In genomic region chr8:46686664-46687336, GRCm38 (mm10) we compare ENCODE assay signal across 7 mouse cellular contexts. TPM values are rescaled to one million over a fixed set of nuclear protein-coding genes. Genes with fewer than 3 reads are reported as not detected.
DNase-seq lines count a peak whose midpoint lies in the region; ATAC-seq and TF ChIP-seq lines count a peak whose summit lies in the region.

No protein-coding gene starts in this region.

- no peaks in the 10 kb centered on the region for H3K4me1 ChIP-seq in embryonic facial prominence, embryonic 12.5 days
- H3K4me1 ChIP-seq in kidney, adult 2 months (ENCODE audit: control insufficient read depth, insufficient read depth, low read length): no peaks in the 10 kb centered on the region; the same call in 1 of the 2 replicates
- peaks cover 3% of the 10 kb centered on the region for H3K4me1 ChIP-seq in limb, embryonic 12.5 days (replicated peaks)
- H3K4me1 ChIP-seq in midbrain, embryonic 15.5 days: no peaks in the 10 kb centered on the region
- no peaks in the 10 kb centered on the region for H3K4me1 ChIP-seq in spleen, adult 2 months (ENCODE audit: control insufficient read depth, insufficient read depth, insufficient read length)

- no peaks in the 10 kb centered on the region for H3K36me3 ChIP-seq in embryonic facial prominence, embryonic 12.5 days
- H3K36me3 ChIP-seq in kidney, adult 2 months (ENCODE audit: control insufficient read depth, insufficient read depth, low read length): no peaks in the 10 kb centered on the region
- H3K36me3 ChIP-seq in limb, embryonic 12.5 days: no peaks in the 10 kb centered on the region
- no peaks in the 10 kb centered on the region for H3K36me3 ChIP-seq in midbrain, embryonic 15.5 days (replicated peaks)
- no peaks in the 10 kb centered on the region for H3K36me3 ChIP-seq in spleen, adult 2 months (ENCODE audit: control insufficient read depth, insufficient read depth, low read length)

- peak overlapping the region; percentile 49 for H3K4me2 ChIP-seq in embryonic facial prominence, embryonic 12.5 days (replicated peaks)
- H3K4me2 ChIP-seq in limb, embryonic 12.5 days: peak overlapping the region; percentile 53
- peak overlapping the region; percentile 51 for H3K4me2 ChIP-seq in midbrain, embryonic 15.5 days

- peak overlapping the region; percentile 92 for H3K27ac ChIP-seq in embryonic facial prominence, embryonic 12.5 days
- H3K27ac ChIP-seq in kidney, adult 2 months (ENCODE audit: insufficient read depth, low read depth, low read length): peak overlapping the region; percentile 99
- peak overlapping the region; percentile 92 for H3K27ac ChIP-seq in limb, embryonic 12.5 days
- H3K27ac ChIP-seq in midbrain, embryonic 15.5 days: peak overlapping the region; percentile 91
- peak overlapping the region; percentile 91 for H3K27ac ChIP-seq in spleen, adult 2 months (ENCODE audit: insufficient read depth, low read length)

- H3K4me3 ChIP-seq in embryonic facial prominence, embryonic 12.5 days: peak overlapping the region; percentile 52
- H3K4me3 ChIP-seq in kidney, adult 2 months (ENCODE audit: insufficient read depth, low read depth, low read length): peak overlapping the region; percentile 91
- H3K4me3 ChIP-seq in limb, embryonic 12.5 days (replicated peaks): peak overlapping the region; percentile 50
- H3K4me3 ChIP-seq in midbrain, embryonic 15.5 days: peak overlapping the region; percentile 69
- H3K4me3 ChIP-seq in spleen, adult 2 months (ENCODE audit: extremely low read depth, insufficient read depth, insufficient read length): peak overlapping the region; percentile 67

- under 1% methylated on average over 19 of the region's 19 CpGs for WGBS in embryonic facial prominence, embryonic 12.5 days
- under 1% methylated on average over 19 of the region's 19 CpGs for WGBS in kidney, adult 2 months
- under 1% methylated on average over 19 of the region's 19 CpGs for WGBS in limb, embryonic 12.5 days
- under 1% methylated on average over 19 of the region's 19 CpGs for WGBS in midbrain, embryonic 15.5 days
- WGBS in spleen, adult 2 months: under 1% methylated on average over 19 of the region's 19 CpGs

- peak; percentile 88 for DNase-seq in adrenal gland, postnatal 25 days
- peak; percentile 96 to 98 for DNase-seq in heart, adult 18-20 months
- peak; percentile 97 for DNase-seq in kidney, adult 2 months
- DNase-seq in spleen, adult 2 months (ENCODE audit: low read depth in 1 of 2, low spot score in 2 of 2): peak; percentile 88 to 92

- no peak; the same call in 1 of the 2 replicates for TF ChIP-seq CTCF in kidney, adult 2 months (conservative IDR thresholded peaks at IDR 0.05; ENCODE audit: insufficient read depth, insufficient read length, low read depth, low read length)
- TF ChIP-seq CTCF in spleen, adult 2 months (IDR thresholded peaks at IDR 0.05; ENCODE audit: extremely low read depth, insufficient read depth, insufficient read length, insufficient replicate concordance): peak; percentile 6; the same call in 1 of the 2 replicates

- no peaks in the 10 kb centered on the region for H3K27me3 ChIP-seq in embryonic facial prominence, embryonic 12.5 days
- no peaks in the 10 kb centered on the region for H3K27me3 ChIP-seq in kidney, adult 2 months (replicated peaks; ENCODE audit: control insufficient read depth, insufficient read depth, low read length)
- no peaks in the 10 kb centered on the region for H3K27me3 ChIP-seq in limb, embryonic 12.5 days
- no peaks in the 10 kb centered on the region for H3K27me3 ChIP-seq in midbrain, embryonic 15.5 days (replicated peaks)
- no peaks in the 10 kb centered on the region for H3K27me3 ChIP-seq in spleen, adult 2 months (ENCODE audit: control insufficient read depth, insufficient read depth, low read length)

- no peak for TF ChIP-seq POLR2A in kidney, adult 2 months (IDR thresholded peaks at IDR 0.05; ENCODE audit: low read depth, low read length)
- TF ChIP-seq POLR2A in spleen, adult 2 months (IDR thresholded peaks at IDR 0.05; ENCODE audit: low read depth, low read length): no peak

- ATAC-seq in embryonic facial prominence, embryonic 12.5 days (ENCODE audit: insufficient number of reproducible peaks, insufficient read depth, low FRiP score, low TSS enrichment): peak; percentile 98
- ATAC-seq in limb, embryonic 12.5 days (ENCODE audit: insufficient number of reproducible peaks, insufficient read depth, low FRiP score, low TSS enrichment, low read depth): peak; percentile 99
- ATAC-seq in midbrain, embryonic 15.5 days (replicated peaks): peak; percentile 100

- no peaks in the 10 kb centered on the region for H3K9me3 ChIP-seq in embryonic facial prominence, embryonic 12.5 days
- no peaks in the 10 kb centered on the region for H3K9me3 ChIP-seq in limb, embryonic 12.5 days
- no peaks in the 10 kb centered on the region for H3K9me3 ChIP-seq in midbrain, embryonic 15.5 days

- peak overlapping the region; percentile 58 for H3K9ac ChIP-seq in embryonic facial prominence, embryonic 12.5 days
- peak overlapping the region; percentile 58 for H3K9ac ChIP-seq in limb, embryonic 12.5 days (replicated peaks)
- peak overlapping the region; percentile 64 for H3K9ac ChIP-seq in midbrain, embryonic 15.5 days

RNA-seq across cellular contexts. Expression of gene Irf2, which starts 52.7 kb away (rescaled TPM):
- total RNA-seq in adrenal gland, postnatal 25 days (2021): 61.4 and 72.7 TPM in 2 replicates
- polyA plus RNA-seq in embryonic facial prominence, embryonic 12.5 days (2016; fragmentation: Nextera tagmentation; extraction: Ambion mirVana): 14.7 and 18.4 TPM in 2 replicates
- 10 to 100 TPM; 31.2 to 40.1 TPM for total RNA-seq in heart, adult 18-20 months (2021)
- 9.2 and 12.6 TPM in 2 replicates for polyA plus RNA-seq in kidney, adult 2 months (2012; rRNA removed)
- polyA plus RNA-seq in limb, embryonic 12.5 days (2016; fragmentation: Nextera tagmentation; extraction: Ambion mirVana): 13.3 and 13.6 TPM in 2 replicates
- polyA plus RNA-seq in midbrain, embryonic 15.5 days (2015; fragmentation: Nextera tagmentation; extraction: Ambion mirVana): 9.1 and 9.6 TPM in 2 replicates
- 28.7 and 28.8 TPM in 2 replicates for polyA plus RNA-seq in spleen, adult 2 months (2012; rRNA removed)

Comparison
In these comparisons a context has a peak if more than half of its experiments do, and no peak if none do; other contexts are left out.
1. Peak in every context shown above with its lines: DNase-seq, ATAC-seq, H3K4me3 ChIP-seq and H3K27ac ChIP-seq.